In the genomic region with DNA sequence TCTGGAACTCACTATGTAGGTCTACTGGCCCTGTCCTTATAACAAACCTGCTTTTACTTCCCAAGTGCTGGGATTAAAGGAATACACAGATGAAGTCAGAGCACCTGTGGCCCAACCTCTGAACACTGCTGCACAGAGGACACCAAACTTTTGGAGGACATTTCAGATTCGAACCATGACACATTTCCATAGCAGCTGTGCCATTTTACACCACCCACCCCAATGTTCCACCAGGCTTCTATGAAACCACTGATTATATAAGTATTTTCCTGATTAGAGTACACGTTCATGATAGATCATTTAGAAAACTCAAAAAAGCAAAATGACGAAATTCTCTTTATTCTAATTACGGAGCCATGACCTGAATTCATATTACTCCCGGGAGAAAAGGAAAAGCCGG, we compare ENCODE assay signal across 8 mouse cellular contexts. TPM values are rescaled to one million over a fixed set of nuclear protein-coding genes. Genes with fewer than 3 reads are reported as not detected.
DNase-seq lines count a peak whose midpoint lies in the region; ATAC-seq and TF ChIP-seq lines count a peak whose summit lies in the region.

No protein-coding gene starts in this region.

- peaks cover 27% of the 10 kb centered on the region for H3K36me3 ChIP-seq in kidney, embryonic 15.5 days
- H3K36me3 ChIP-seq in MEL (ENCODE audit: control insufficient read depth in 1 of 2, insufficient read depth in 2 of 2, low read length in 2 of 2), result peaks cover 18 to 28% of the 10 kb centered on the region in 2 experiments
- H3K36me3 ChIP-seq in forebrain, embryonic 14.5 days (ENCODE audit: control insufficient read depth, insufficient read depth, low read length), result peaks cover 6% of the 10 kb centered on the region; the same call in 1 of the 2 replicates
- peaks cover 23% of the 10 kb centered on the region for H3K36me3 ChIP-seq in liver, embryonic 11.5 days (ENCODE audit: control insufficient read depth, insufficient read depth, low read length)

- peak overlapping the region; percentile 91 for H3K4me3 ChIP-seq in kidney, embryonic 15.5 days (replicated peaks)
- peak overlapping the region; percentile 58 to 71 for H3K4me3 ChIP-seq in MEL (ENCODE audit: control insufficient read depth in 1 of 2, insufficient read depth in 1 of 2, low read depth in 2 of 2, low read length in 2 of 2)
- H3K4me3 ChIP-seq in forebrain, embryonic 14.5 days (ENCODE audit: low read depth, low read length), result peak overlapping the region; percentile 80
- H3K4me3 ChIP-seq in liver, embryonic 11.5 days (ENCODE audit: low read depth, low read length), result peak overlapping the region; percentile 88

- peaks cover 38% of the 10 kb centered on the region for H3K79me2 ChIP-seq in MEL (ENCODE audit: control insufficient read depth, insufficient read depth, low read length, poor library complexity)

- peak overlapping the region; percentile 94 for H3K27ac ChIP-seq in kidney, embryonic 15.5 days
- peak overlapping the region; percentile 98 for H3K27ac ChIP-seq in MEL (ENCODE audit: control insufficient read depth, low read depth, low read length)
- 0 out of 2 replicates have a peak overlapping the region, but pooled peaks have one; percentile 6 for H3K27ac ChIP-seq in forebrain, embryonic 14.5 days (ENCODE audit: low read depth, low read length)
- peak overlapping the region; percentile 73 for H3K27ac ChIP-seq in liver, embryonic 11.5 days (ENCODE audit: low read depth, low read length)

- TF ChIP-seq RAD21 in MEL (IDR thresholded peaks at IDR 0.05; ENCODE audit: low read depth, low read length), result no peak

- no peaks in the 10 kb centered on the region for H3K27me3 ChIP-seq in kidney, embryonic 15.5 days
- H3K27me3 ChIP-seq in MEL (ENCODE audit: control insufficient read depth in 1 of 2, insufficient read depth in 2 of 2, low read length in 2 of 2), result no peaks in the 10 kb centered on the region
- H3K27me3 ChIP-seq in forebrain, embryonic 14.5 days (replicated peaks; ENCODE audit: control insufficient read depth, insufficient read depth, low read length), result no peaks in the 10 kb centered on the region
- no peaks in the 10 kb centered on the region for H3K27me3 ChIP-seq in liver, embryonic 11.5 days (replicated peaks; ENCODE audit: control insufficient read depth, insufficient read depth, low read length)

- 56% methylated on average over 6 of the region's 6 CpGs for WGBS in kidney, embryonic 15.5 days
- 65% methylated on average over 6 of the region's 6 CpGs for whole genome bisulfite sequencing in forebrain, embryonic 14.5 days
- 53% methylated on average over 6 of the region's 6 CpGs for WGBS in liver, embryonic 11.5 days

- peak overlapping the region; percentile 67 for H3K4me2 ChIP-seq in kidney, embryonic 15.5 days
- peak overlapping the region; percentile 77 for H3K4me2 ChIP-seq in forebrain, embryonic 14.5 days (ENCODE audit: low read length)
- H3K4me2 ChIP-seq in liver, embryonic 11.5 days, result peak overlapping the region; percentile 77

- DNase-seq in kidney, postnatal 4 days, result no peak
- no peak for DNase-seq in MEL (ENCODE audit: low read depth, low spot score)
- DNase-seq in forebrain, embryonic 14.5 days (ENCODE audit: low spot score), result no peak
- DNase-seq in liver, embryonic 11.5 days (ENCODE audit: low spot score), result no peak
- DNase-seq in embryo, embryonic 9.5 days (ENCODE audit: extremely low spot score), result no peak
- DNase-seq in urinary bladder, postnatal 25 days (ENCODE audit: low spot score), result no peak

- no peak for ATAC-seq in kidney, embryonic 15.5 days (replicated peaks; ENCODE audit: low FRiP score)
- ATAC-seq in forebrain, embryonic 14.5 days, result no peak
- ATAC-seq in liver, embryonic 11.5 days (replicated peaks; ENCODE audit: low FRiP score), result no peak
- ATAC-seq in granulocyte monocyte progenitor cell, adult 5-6 weeks (replicated peaks; ENCODE audit: poor library complexity, severe bottlenecking), result no peak

- no peaks in the 10 kb centered on the region for H3K9me3 ChIP-seq in kidney, embryonic 15.5 days (replicated peaks)
- no peaks in the 10 kb centered on the region for H3K9me3 ChIP-seq in MEL (replicated peaks; ENCODE audit: insufficient read depth, low read length)
- no peaks in the 10 kb centered on the region for H3K9me3 ChIP-seq in forebrain, embryonic 14.5 days (replicated peaks; ENCODE audit: control insufficient read depth, low read length)
- no peaks in the 10 kb centered on the region for H3K9me3 ChIP-seq in liver, embryonic 11.5 days (ENCODE audit: control insufficient read depth, low read length)

- TF ChIP-seq CTCF in MEL (IDR thresholded peaks at IDR 0.05 in 2 of 3, conservative IDR thresholded peaks at IDR 0.05 in 1 of 3; ENCODE audit: control insufficient read depth in 1 of 3, insufficient read depth in 1 of 3, low read depth in 2 of 3, low read length in 3 of 3, poor library complexity in 1 of 3, severe bottlenecking in 1 of 3), result no peak

- peak overlapping the region; percentile 53 for H3K9ac ChIP-seq in kidney, embryonic 15.5 days
- peak overlapping the region; percentile 79 for H3K9ac ChIP-seq in MEL (ENCODE audit: control insufficient read depth, low read depth, low read length, poor library complexity, severe bottlenecking)
- peak overlapping the region; percentile 79; the same call in 1 of the 2 replicates for H3K9ac ChIP-seq in forebrain, embryonic 14.5 days (ENCODE audit: low read length)
- peak overlapping the region; percentile 74 for H3K9ac ChIP-seq in liver, embryonic 11.5 days (ENCODE audit: low read depth, low read length)

- TF ChIP-seq POLR2A in MEL (IDR thresholded peaks at IDR 0.05; ENCODE audit: control insufficient read depth in 1 of 2, insufficient read depth in 1 of 2, low read depth in 1 of 2, low read length in 2 of 2, poor library complexity in 1 of 2), result no peak

- H3K4me1 ChIP-seq in kidney, embryonic 15.5 days, result peaks cover 23% of the 10 kb centered on the region
- H3K4me1 ChIP-seq in MEL (ENCODE audit: control insufficient read depth in 1 of 2, insufficient read depth in 2 of 2, low read length in 2 of 2), result peaks cover 15 to 26% of the 10 kb centered on the region in 2 experiments
- H3K4me1 ChIP-seq in forebrain, embryonic 14.5 days (ENCODE audit: control insufficient read depth, insufficient read depth, low read length), result peaks cover 7% of the 10 kb centered on the region
- peaks cover 17% of the 10 kb centered on the region for H3K4me1 ChIP-seq in liver, embryonic 11.5 days (replicated peaks; ENCODE audit: control insufficient read depth, insufficient read depth, low read length)

- TF ChIP-seq EP300 in MEL (IDR thresholded peaks at IDR 0.05; ENCODE audit: low read depth in 1 of 2, low read length in 2 of 2), result no peak

TF ChIP-seq in MEL, 35 proteins besides CTCF, POLR2A, EP300 and RAD21 (continues in another document):
- TF ChIP-seq UBTF (IDR thresholded peaks at IDR 0.05; ENCODE audit: borderline replicate concordance, insufficient read depth, low read depth, low read length) (no peak), ETS1 (IDR thresholded peaks at IDR 0.05; ENCODE audit: low read depth, low read length) (no peak), NELFE (IDR thresholded peaks at IDR 0.05; ENCODE audit: low read depth, low read length) (no peak), MAZ (IDR thresholded peaks at IDR 0.05; ENCODE audit: low read depth, low read length) (no peak), MAX (IDR thresholded peaks at IDR 0.05; ENCODE audit: low read length) (no peak), MYB (IDR thresholded peaks at IDR 0.05; ENCODE audit: low read depth, low read length) (no peak), USF2 (IDR thresholded peaks at IDR 0.05; ENCODE audit: borderline replicate concordance in 1 of 2, insufficient read depth in 1 of 2, low read depth in 1 of 2, low read length in 2 of 2) (no peak), MEF2A (IDR thresholded peaks at IDR 0.05; ENCODE audit: extremely low read depth, insufficient replicate concordance, low read depth, low read length, poor library complexity, severe bottlenecking) (no peak), RCOR1 (IDR thresholded peaks at IDR 0.05; ENCODE audit: low read depth, low read length) (0 out of 2 replicates have a peak, but pooled peaks have one; percentile 13), KAT2A (conservative IDR thresholded peaks at IDR 0.05; ENCODE audit: low read depth, low read length) (peak; percentile 34; the same call in 1 of the 2 replicates), BHLHE40 (IDR thresholded peaks at IDR 0.05; ENCODE audit: borderline replicate concordance, low read depth, low read length) (no peak)

RNA-seq across cellular contexts. Expression of a gene that starts 0.6 kb away (rescaled TPM):
- polyA plus RNA-seq in kidney, embryonic 15.5 days (2015; fragmentation: Nextera tagmentation; extraction: Ambion mirVana), result 298 and 308 TPM in 2 replicates
- total RNA-seq in MEL (2012; rRNA removed), result 341 and 345 TPM in 2 replicates
- 100 to 1,000 TPM; 100 to 566 TPM for polyA plus RNA-seq in MEL (2012; ENCODE audit: insufficient read depth in 1 of 2, insufficient read length in 2 of 2, low read depth in 1 of 2, low replicate concordance in 2 of 2, missing spikeins in 1 of 2)
- 147 and 206 TPM in 2 replicates for polyA plus RNA-seq in forebrain, embryonic 14.5 days (2014; fragmentation: Nextera tagmentation; extraction: Ambion mirVana)
- polyA plus RNA-seq in liver, embryonic 11.5 days (2014; fragmentation: Nextera tagmentation; extraction: Ambion mirVana), result 326 and 357 TPM in 2 replicates
- 78.6 and 110 TPM in 2 replicates for total RNA-seq in granulocyte monocyte progenitor cell, adult 5-6 weeks (2014; fragmentation: Nextera tagmentation)
- total RNA-seq in granulocyte monocyte progenitor cell, adult 5-6 weeks (2017), result 84.8 and 124 TPM in 2 replicates

RNA-seq across cellular contexts. Expression of a gene that starts 18.2 kb away (rescaled TPM):
- polyA plus RNA-seq in kidney, embryonic 15.5 days (2015; fragmentation: Nextera tagmentation; extraction: Ambion mirVana), result 25.7 and 27.1 TPM in 2 replicates
- 15.7 and 18.0 TPM in 2 replicates for total RNA-seq in MEL (2012; rRNA removed)
- 10 to 100 TPM in 1 of 2 experiments, not detected in 1; 32.4 TPM for polyA plus RNA-seq in MEL (2012; ENCODE audit: insufficient read depth in 1 of 2, insufficient read length in 2 of 2, low read depth in 1 of 2, low replicate concordance in 2 of 2, missing spikeins in 1 of 2)
- polyA plus RNA-seq in forebrain, embryonic 14.5 days (2014; fragmentation: Nextera tagmentation; extraction: Ambion mirVana), result 33.6 and 35.1 TPM in 2 replicates
- 17.6 and 18.6 TPM in 2 replicates for polyA plus RNA-seq in liver, embryonic 11.5 days (2014; fragmentation: Nextera tagmentation; extraction: Ambion mirVana)
- total RNA-seq in granulocyte monocyte progenitor cell, adult 5-6 weeks (2014; fragmentation: Nextera tagmentation), result 11.8 and 15.4 TPM in 2 replicates
- total RNA-seq in granulocyte monocyte progenitor cell, adult 5-6 weeks (2017), result 2.8 and 6.6 TPM in 2 replicates

RNA-seq across cellular contexts. Expression of a gene that starts 45.4 kb away (rescaled TPM):
- 6.8 and 7.7 TPM in 2 replicates for polyA plus RNA-seq in kidney, embryonic 15.5 days (2015; fragmentation: Nextera tagmentation; extraction: Ambion mirVana)
- total RNA-seq in MEL (2012; rRNA removed), result not detected in 2 replicates
- polyA plus RNA-seq in MEL (2012; ENCODE audit: insufficient read depth in 1 of 2, insufficient read length in 2 of 2, low read depth in 1 of 2, low replicate concordance in 2 of 2, missing spikeins in 1 of 2), result not detected
- polyA plus RNA-seq in forebrain, embryonic 14.5 days (2014; fragmentation: Nextera tagmentation; extraction: Ambion mirVana), result 152 and 207 TPM in 2 replicates
- polyA plus RNA-seq in liver, embryonic 11.5 days (2014; fragmentation: Nextera tagmentation; extraction: Ambion mirVana), result 1.3 and 1.6 TPM in 2 replicates
- not detected in 2 replicates for total RNA-seq in granulocyte monocyte progenitor cell, adult 5-6 weeks (2014; fragmentation: Nextera tagmentation)
- not detected in 2 replicates for total RNA-seq in granulocyte monocyte progenitor cell, adult 5-6 weeks (2017)

Comparison
In these comparisons a context has a peak if more than half of its experiments do, and no peak if none do; other contexts are left out.
1. H3K27ac ChIP-seq: peak in every context shown above with its lines; median percentile 98 in MEL; 94 in kidney, embryonic 15.5 days; 73 in liver, embryonic 11.5 days; 6 in forebrain, embryonic 14.5 days.
2. RNA of a gene that starts 45.4 kb away (polyA plus RNA-seq): 152 to 207 TPM in forebrain, embryonic 14.5 days; 6.8 to 7.7 TPM in kidney, embryonic 15.5 days, 1.3 to 1.6 TPM in liver, embryonic 11.5 days and not detected in MEL; every median in the first group is over 10 times any median in the second.
3. Peak in every context shown above with its lines, with median percentiles within 50 percentile points of each other: H3K4me2 ChIP-seq, H3K4me3 ChIP-seq and H3K9ac ChIP-seq.